Mouse (Mus musculus) cortical plate, adult 2 months (tissue): ENCODE measurements at regions not wholly inside any gene's neighbourhood (a gene's known extent, or its start where the extent isn't known, plus 50 kb on each side); places are given as distances from the start of the nearest gene placed in this dataset.
A peak's percentile ranks its signal among the peaks of the same experiment; 100 is the strongest.

Experiments
- H3K27ac ChIP-seq: fragments of 200-500 bp; 2 replicates; pipeline ENCODE4 v1.5.1; 2012; ENCODE audit warnings: low read length, control low read depth, inconsistent platforms; ENCODE audit not compliant: insufficient read depth
- H3K4me1 ChIP-seq: fragments of 200-500 bp; 2 replicates; pipeline ENCODE4 v1.6.1; 2011; ENCODE audit warnings: low read length; ENCODE audit not compliant: control insufficient read depth, insufficient read depth
- H3K4me3 ChIP-seq: fragments of 200-500 bp; 2 replicates; pipeline ENCODE4 v1.5.1; 2011; ENCODE audit warnings: mild to moderate bottlenecking, low read length, control low read depth; ENCODE audit not compliant: insufficient read depth
- CTCF ChIP-seq: fragments of 200-500 bp; IDR thresholded peaks from 2 replicates; pipeline ENCODE4 v1.5.1; 2011; ENCODE audit warnings: mild to moderate bottlenecking, control low read depth, low read length; ENCODE audit not compliant: insufficient read depth; ENCODE audit errors: extremely low read depth
- POLR2A ChIP-seq: fragments of 200-500 bp; IDR thresholded peaks from 2 replicates; pipeline ENCODE4 v1.6.1; 2011; ENCODE audit warnings: mild to moderate bottlenecking, low read length, control low read depth; ENCODE audit not compliant: insufficient read depth; ENCODE audit errors: extremely low read depth

DNA sequence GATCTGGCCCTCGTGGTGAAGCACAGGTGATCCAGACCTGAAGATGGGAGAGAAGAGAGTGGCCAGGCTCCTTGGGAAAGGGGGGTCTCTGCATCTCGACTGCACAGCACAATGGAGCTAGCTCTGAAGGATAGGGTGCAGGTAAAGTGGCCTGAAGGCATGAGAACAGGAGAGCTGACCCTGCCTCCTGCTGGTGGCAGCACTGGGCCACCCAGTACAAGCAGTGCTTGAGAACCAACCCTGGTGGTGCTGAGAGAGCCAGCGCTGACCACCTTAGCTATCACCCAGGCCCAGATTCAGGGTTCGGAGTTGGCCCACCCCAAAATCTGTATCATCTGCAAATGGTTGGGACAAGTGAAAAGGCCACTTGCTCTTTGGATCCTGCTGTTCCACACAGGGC, 66.2 kb downstream of the A730009L09Rik start:
- Histone ChIP-seq H3K27ac (no peak overlapping the region), H3K4me1 (no peaks in the 10 kb centered on the region), H3K4me3 (no peak overlapping the region)
- TF ChIP-seq CTCF: no peak
- TF ChIP-seq POLR2A: no peak

DNA sequence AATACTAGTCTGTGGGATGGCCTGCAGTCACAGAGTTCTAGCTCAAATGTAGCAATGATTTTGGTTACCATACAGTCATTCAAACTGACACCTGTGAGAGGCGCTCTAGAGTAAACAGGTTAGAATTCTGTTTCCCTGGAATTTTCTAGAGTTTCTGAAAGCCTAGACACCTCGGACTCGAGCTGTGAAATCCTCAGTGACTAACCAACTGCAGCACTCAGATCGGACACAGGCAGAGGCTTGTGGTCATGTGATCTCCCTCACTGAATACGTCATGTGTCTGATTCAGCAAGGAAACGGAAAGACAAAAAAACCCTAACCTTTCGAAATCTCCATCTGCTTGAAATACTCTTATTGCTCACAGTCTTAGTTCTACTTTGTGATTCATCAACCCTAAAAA, 68.4 kb downstream of the A730009L09Rik start:
- Histone ChIP-seq H3K27ac (no peak overlapping the region; the same call in 1 of the 2 replicates), H3K4me1 (no peaks in the 10 kb centered on the region), H3K4me3 (peak overlapping the region; percentile 24; the same call in 1 of the 2 replicates)
- no peak for TF ChIP-seq POLR2A
- TF ChIP-seq CTCF: no peak

DNA sequence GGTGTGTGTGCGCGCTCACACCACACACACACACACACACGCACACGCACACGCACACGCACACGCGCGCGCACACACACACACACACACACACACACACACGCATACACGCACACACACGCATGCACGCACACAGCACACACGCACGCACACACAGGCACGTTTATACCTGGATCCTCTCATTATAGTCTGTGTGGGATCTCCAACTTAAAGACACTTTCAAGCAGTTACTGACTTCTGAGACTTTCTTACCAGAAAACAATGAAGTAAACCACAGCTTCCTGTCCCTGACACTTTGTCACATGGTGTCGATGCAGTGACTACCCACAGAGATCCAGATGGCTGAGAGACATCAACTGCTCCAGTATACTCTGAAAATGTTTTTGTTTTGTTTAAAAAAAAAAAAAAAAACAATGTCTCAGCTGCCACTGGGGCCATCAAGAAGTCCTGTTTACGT, 68.9 kb downstream of the A730009L09Rik start:
- TF ChIP-seq CTCF (no peak), POLR2A (no peak)
- peak overlapping the region; percentile 24; the same call in 1 of the 2 replicates for H3K4me3 ChIP-seq
- H3K27ac ChIP-seq: no peak overlapping the region; the same call in 1 of the 2 replicates
- no peaks in the 10 kb centered on the region for H3K4me1 ChIP-seq

DNA sequence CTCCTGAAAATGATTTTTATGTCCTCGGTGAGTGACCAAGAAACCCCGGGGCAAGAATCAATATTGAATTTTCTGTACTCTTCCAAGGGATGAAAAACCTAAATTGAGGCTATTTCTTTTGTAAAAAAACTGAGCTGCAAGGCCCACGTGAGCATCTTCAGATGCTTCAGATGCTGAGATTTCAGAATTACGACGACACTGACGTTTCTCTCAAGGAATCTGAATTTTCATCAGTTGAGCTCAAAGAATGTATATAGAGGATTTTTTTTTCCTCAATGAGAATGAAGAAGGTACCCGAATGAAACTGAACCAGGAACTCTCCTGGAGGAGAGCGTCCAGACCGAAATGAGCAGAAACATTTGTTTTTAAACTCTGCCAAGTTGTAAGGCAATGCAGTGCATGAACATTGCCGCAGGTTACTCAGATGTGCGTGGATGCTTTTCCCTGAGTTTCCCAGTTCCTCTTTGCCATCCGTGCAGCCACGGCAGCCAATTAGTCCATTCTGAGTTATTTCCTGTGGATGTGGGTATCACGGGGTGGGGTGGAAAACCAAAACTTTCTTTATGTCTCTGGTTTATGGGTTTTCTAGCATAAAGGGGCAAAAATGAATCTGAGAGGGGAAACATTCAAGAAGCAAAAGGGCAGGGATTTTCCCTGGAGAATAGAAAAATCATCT, 69.9 kb downstream of the A730009L09Rik start:
- Histone ChIP-seq H3K4me3 (no peak overlapping the region), H3K4me1 (no peaks in the 10 kb centered on the region)
- TF ChIP-seq CTCF: no peak
- TF ChIP-seq POLR2A: no peak

DNA sequence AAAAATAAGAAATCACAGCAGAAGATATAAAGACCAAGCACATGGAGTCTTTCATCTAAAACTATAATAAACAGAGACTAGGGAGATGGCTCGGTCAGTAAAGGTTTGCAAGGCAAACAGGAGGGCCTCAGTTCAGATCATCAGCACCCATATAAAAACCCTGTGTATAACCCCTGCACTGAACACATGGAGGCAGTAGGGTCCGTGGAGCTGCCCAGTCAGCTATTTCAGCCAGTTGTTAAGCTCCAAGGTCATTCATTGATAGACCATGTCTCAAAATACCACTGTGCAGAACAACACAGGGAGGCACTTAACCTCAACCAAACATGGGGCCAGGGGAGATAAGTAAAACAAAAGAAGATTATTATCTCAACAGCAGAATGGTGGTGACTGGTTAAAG, 78.1 kb downstream of the A730009L09Rik start:
- TF ChIP-seq CTCF (no peak), POLR2A (no peak)
- Histone ChIP-seq H3K4me3 (no peak overlapping the region), H3K27ac (no peak overlapping the region), H3K4me1 (no peaks in the 10 kb centered on the region)

More for the DNA sequence above, 69.9 kb downstream of the A730009L09Rik start:
- no peak overlapping the region for H3K27ac ChIP-seq

DNA sequence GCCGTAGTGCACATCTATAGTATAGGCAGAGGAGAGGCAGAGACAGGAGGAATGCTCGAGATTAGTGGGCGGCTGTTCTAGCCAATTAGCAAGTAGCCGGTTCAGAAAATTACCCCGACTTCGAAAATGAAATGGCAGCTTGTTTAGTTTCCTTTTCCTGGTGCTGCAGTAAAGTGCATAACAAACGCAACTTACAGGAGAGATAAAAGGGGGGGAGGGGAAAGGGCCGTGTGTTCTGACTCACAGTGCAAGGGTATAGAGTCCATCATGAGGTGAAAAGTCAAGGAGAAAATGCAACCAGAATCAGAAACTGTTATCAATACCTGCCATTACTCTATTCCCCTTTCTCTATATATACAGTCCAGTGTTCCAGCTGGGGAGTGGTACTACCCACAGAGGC, 88.0 kb downstream of the A730009L09Rik start:
- H3K4me1 ChIP-seq: no peaks in the 10 kb centered on the region
- TF ChIP-seq CTCF: no peak
- no peak for TF ChIP-seq POLR2A
- no peak overlapping the region for H3K27ac ChIP-seq
- no peak overlapping the region for H3K4me3 ChIP-seq

DNA sequence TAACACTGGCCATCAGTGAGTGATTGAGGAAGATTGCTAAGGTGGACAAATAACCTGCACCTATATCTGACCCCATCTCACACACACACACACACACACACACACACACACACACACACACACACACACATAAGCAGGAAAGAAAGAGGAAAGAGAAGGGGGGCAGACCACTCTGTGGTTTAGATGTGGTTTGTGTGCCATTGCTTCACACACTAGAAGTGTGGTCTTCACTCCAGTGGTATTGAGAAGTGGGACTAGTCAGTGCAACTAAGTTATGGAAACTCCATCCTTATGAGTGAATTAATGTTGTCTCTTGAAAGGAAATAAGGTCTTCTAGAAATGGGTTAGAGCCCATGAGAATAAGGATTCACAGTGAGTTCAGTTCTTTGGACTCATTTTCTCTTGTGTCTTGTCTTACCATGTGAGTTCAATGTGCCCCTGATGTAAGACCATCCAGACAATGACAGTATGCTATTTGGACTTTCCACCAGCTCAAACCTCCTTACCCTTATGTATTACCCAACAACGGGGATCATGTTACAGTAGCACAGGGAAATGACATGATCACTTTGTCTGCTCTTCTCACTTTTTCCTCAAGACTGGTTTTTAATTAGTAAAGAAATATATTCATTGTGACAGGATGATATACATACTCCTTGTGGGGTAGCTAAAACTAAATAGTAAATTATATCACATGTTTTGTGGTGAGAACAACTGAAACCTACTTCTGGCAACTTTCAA, 88.7 kb downstream of the A730009L09Rik start:
- Histone ChIP-seq H3K4me3 (no peak overlapping the region), H3K4me1 (no peaks in the 10 kb centered on the region), H3K27ac (no peak overlapping the region)
- TF ChIP-seq CTCF: no peak
- no peak for TF ChIP-seq POLR2A

DNA sequence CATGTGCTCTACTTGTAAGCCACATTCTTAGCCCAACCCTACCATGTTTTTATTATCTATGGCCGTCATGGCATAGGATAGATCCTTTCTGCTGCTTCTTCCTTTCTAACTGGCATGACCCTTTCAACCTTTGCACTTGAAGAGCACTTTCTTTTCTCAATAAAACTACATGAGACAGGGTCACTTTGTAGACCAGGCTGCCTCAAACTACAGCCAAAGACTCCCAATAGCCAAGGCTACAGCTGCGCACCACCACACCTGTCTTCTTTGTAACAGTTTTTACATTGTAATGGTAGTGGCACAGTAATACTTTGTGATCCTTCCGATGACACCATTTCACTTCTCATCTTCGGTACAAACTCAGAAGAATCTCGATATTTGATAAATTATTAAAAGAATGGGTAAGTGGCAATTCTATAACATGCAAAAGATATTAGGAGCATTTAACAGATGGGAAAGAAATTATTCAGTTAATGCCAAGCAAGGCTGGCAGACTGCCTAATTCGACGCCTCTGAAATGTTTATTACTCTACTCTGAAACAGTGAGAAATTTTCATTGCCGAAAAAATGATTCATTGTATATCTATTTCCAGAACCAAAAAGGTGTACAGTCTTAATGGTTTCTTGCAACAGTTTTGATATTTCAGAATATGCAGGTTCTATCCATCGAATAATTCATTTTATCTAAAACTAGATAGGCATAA, 89.5 kb downstream of the A730009L09Rik start:
- Histone ChIP-seq H3K27ac (no peak overlapping the region), H3K4me1 (no peaks in the 10 kb centered on the region), H3K4me3 (no peak overlapping the region)
- TF ChIP-seq CTCF (no peak), POLR2A (no peak)

DNA sequence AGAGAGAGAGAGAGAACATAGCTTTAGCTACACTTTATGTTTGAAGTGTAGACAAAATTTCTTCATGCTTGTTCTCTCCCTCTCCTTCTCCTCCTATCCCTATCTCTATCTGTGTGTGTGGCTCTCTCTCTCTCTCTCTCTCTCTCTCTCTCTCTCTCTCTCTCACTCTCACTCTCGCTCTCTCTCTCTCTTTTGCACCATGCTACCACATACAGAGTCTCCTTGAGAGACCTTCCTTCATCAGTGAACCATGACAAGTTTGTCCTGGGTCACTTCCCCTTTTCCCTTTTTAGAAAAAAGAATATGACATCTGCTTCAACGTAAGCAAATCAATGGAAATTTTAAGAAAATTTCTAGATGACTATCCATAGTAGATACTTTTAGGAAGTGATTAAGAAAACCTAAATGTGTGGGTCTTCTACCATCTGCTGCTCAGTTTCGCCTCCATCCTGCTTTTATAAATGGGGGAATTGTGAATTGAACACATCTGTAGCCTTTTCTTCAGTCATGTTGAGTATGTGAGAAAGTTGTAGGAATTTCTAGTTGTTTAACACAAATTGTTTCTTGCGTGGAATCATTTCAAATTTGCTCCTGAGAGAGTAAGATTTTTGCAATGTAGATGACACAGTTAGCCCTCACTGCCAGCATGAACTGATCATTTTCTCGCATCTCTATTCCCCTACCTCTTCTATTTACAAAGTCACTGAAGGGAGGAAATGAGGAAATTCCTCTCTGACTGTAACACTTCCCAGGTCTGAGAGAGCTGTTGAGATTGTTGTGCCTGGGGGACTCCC, 91.3 kb downstream of the A730009L09Rik start:
- Histone ChIP-seq H3K4me3 (no peak overlapping the region), H3K4me1 (no peaks in the 10 kb centered on the region), H3K27ac (no peak overlapping the region)
- TF ChIP-seq CTCF (no peak), POLR2A (no peak)
